In the genomic region with DNA sequence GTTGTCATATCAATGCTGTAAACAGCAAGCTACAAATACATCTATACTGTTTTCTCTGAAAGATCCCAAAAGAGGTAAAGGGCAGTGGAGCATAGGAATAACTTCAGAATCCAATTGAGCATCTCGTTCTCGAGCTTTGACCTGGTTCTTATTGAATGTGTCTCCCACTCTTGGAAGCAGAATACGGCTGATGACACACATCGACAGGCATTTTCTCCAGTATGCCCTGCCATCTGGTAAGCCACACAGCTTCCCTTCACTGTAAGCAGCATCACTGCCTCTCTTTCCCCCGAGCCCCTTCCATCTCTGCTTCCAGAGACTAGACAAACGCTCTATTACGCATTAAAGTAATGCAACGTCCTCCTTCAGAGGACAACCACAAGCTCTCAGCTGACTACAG, we compare ENCODE assay signal across 19 mouse cellular contexts.
DNase-seq lines count a peak whose midpoint lies in the region; ATAC-seq lines count a peak whose summit lies in the region.
"Had no signal": no experiment of that assay in that cellular context is flagged by ENCODE, and none has a peak within 500 bp of the region (broad histone marks: within the 10 kb centered on the region; RNA-seq: fewer than 3 reads in every experiment).

No protein-coding gene starts in this region.

- 88% methylated on average over 8 of the region's 8 CpGs for WGBS in heart, embryonic 10.5 days
- 78% methylated on average over 8 of the region's 8 CpGs for WGBS in heart, embryonic 12.5 days
- 57% methylated on average over 8 of the region's 8 CpGs for WGBS in forebrain, embryonic 16.5 days

- 0 out of 2 replicates have a peak, but pooled peaks have one; percentile 58 for ATAC-seq in cerebellum, adult (ENCODE audit: insufficient number of reproducible peaks, low FRiP score, low TSS enrichment)
- no peak for ATAC-seq in heart, embryonic 12.5 days (ENCODE audit: insufficient number of reproducible peaks, low FRiP score)
- ATAC-seq in forebrain, embryonic 16.5 days = peak; percentile 81; the same call in 1 of the 2 replicates
- ATAC-seq: CD4-positive, CD25-positive, alpha-beta regulatory T cell, adult 4 months; midbrain, embryonic 15.5 days had no signal

- DNase-seq in cerebellum, postnatal 25 days = no peak
- DNase-seq in heart, embryonic 10.5 days (ENCODE audit: low spot score) = peak; percentile 46
- DNase-seq in layer of hippocampus, adult 9-11 months = peak; percentile 53
- no peak for DNase-seq in layer of hippocampus, postnatal 10 days (ENCODE audit: low spot score in 2 of 2)
- DNase-seq in urinary bladder, postnatal 36 days (ENCODE audit: low spot score in 2 of 2) = no peak
- DNase-seq: heart, adult 18-20 months; kidney, adult 8-10 months; kidney, postnatal 25 days; liver, embryonic 13.5 days; right cerebral cortex, postnatal 14 days had no signal

- H3K4me2 ChIP-seq in heart, embryonic 12.5 days = no peak overlapping the region
- H3K4me2 ChIP-seq in forebrain, embryonic 16.5 days (ENCODE audit: low read length) = no peak overlapping the region
- H3K4me2 ChIP-seq: limb, embryonic 12.5 days; liver, embryonic 13.5 days; lung, embryonic 15.5 days; midbrain, embryonic 15.5 days; stomach, embryonic 15.5 days had no signal

- no peaks in the 10 kb centered on the region for H3K9me3 ChIP-seq in heart, embryonic 10.5 days
- no peaks in the 10 kb centered on the region for H3K9me3 ChIP-seq in heart, embryonic 12.5 days (replicated peaks)
- H3K9me3 ChIP-seq in forebrain, embryonic 16.5 days (ENCODE audit: control insufficient read depth, low read length) = no peaks in the 10 kb centered on the region
- H3K9me3 ChIP-seq: G1E; limb, embryonic 12.5 days; liver, embryonic 13.5 days; lung, embryonic 15.5 days; midbrain, embryonic 15.5 days; stomach, embryonic 15.5 days had no signal

- no peaks in the 10 kb centered on the region for H3K4me1 ChIP-seq in heart, embryonic 10.5 days
- H3K4me1 ChIP-seq in heart, embryonic 12.5 days (replicated peaks) = 0 out of 2 replicates have a peak, but pooled peaks cover 4% of the 10 kb centered on the region
- H3K4me1 ChIP-seq in forebrain, embryonic 16.5 days (replicated peaks; ENCODE audit: control insufficient read depth, insufficient read depth, low read length) = 0 out of 2 replicates have a peak, but pooled peaks cover 3% of the 10 kb centered on the region
- H3K4me1 ChIP-seq: limb, embryonic 12.5 days; lung, embryonic 15.5 days; midbrain, embryonic 15.5 days; stomach, embryonic 15.5 days had no signal

- no peak overlapping the region for H3K9ac ChIP-seq in heart, embryonic 12.5 days
- no peak overlapping the region for H3K9ac ChIP-seq in forebrain, embryonic 16.5 days (replicated peaks; ENCODE audit: low read depth, low read length)
- H3K9ac ChIP-seq: limb, embryonic 12.5 days; liver, embryonic 13.5 days; lung, embryonic 15.5 days; midbrain, embryonic 15.5 days; stomach, embryonic 15.5 days had no signal

- H3K4me3 ChIP-seq in heart, embryonic 10.5 days = no peak overlapping the region
- H3K4me3 ChIP-seq in heart, embryonic 12.5 days = no peak overlapping the region
- no peak overlapping the region for H3K4me3 ChIP-seq in forebrain, embryonic 16.5 days (replicated peaks; ENCODE audit: low read length)
- H3K4me3 ChIP-seq: limb, embryonic 12.5 days; liver, embryonic 13.5 days; lung, embryonic 15.5 days; midbrain, embryonic 15.5 days; stomach, embryonic 15.5 days had no signal

- peaks cover 50% of the 10 kb centered on the region for H3K36me3 ChIP-seq in heart, embryonic 10.5 days
- H3K36me3 ChIP-seq in heart, embryonic 12.5 days = peaks cover 48% of the 10 kb centered on the region
- H3K36me3 ChIP-seq in forebrain, embryonic 16.5 days (ENCODE audit: control insufficient read depth, insufficient read depth) = peaks cover 20% of the 10 kb centered on the region

- H3K27ac ChIP-seq in heart, embryonic 10.5 days = no peak overlapping the region
- no peak overlapping the region for H3K27ac ChIP-seq in heart, embryonic 12.5 days (ENCODE audit: poor library complexity, severe bottlenecking)
- H3K27ac ChIP-seq in forebrain, embryonic 16.5 days (ENCODE audit: low read length) = peak overlapping the region; percentile 13; the same call in 1 of the 2 replicates
- H3K27ac ChIP-seq: limb, embryonic 12.5 days; liver, embryonic 13.5 days; lung, embryonic 15.5 days; midbrain, embryonic 15.5 days; stomach, embryonic 15.5 days had no signal

- no peaks in the 10 kb centered on the region for H3K27me3 ChIP-seq in heart, embryonic 10.5 days (ENCODE audit: insufficient read depth, poor library complexity, severe bottlenecking)
- H3K27me3 ChIP-seq in heart, embryonic 12.5 days (replicated peaks) = no peaks in the 10 kb centered on the region
- H3K27me3 ChIP-seq in forebrain, embryonic 16.5 days (replicated peaks; ENCODE audit: control insufficient read depth, insufficient read depth, low read length) = no peaks in the 10 kb centered on the region
- H3K27me3 ChIP-seq: limb, embryonic 12.5 days; liver, embryonic 13.5 days; lung, embryonic 15.5 days; midbrain, embryonic 15.5 days; stomach, embryonic 15.5 days had no signal

Comparison
In these comparisons a context has a peak if more than half of its experiments do, and no peak if none do; other contexts are left out.
1. DNase-seq: peak in heart, embryonic 10.5 days (single experiment) and layer of hippocampus, adult 9-11 months (single experiment); none in cerebellum, postnatal 25 days (0 of 2), layer of hippocampus, postnatal 10 days (0 of 2) and urinary bladder, postnatal 36 days (0 of 2).